In genomic region chr2:168154090-168154881, GRCm38 (mm10) we compare ENCODE assay signal across 8 mouse cellular contexts. TPM values are rescaled to one million over a fixed set of nuclear protein-coding genes. Genes with fewer than 3 reads are reported as not detected.
DNase-seq lines count a peak whose midpoint lies in the region; ATAC-seq and TF ChIP-seq lines count a peak whose summit lies in the region.

No protein-coding gene starts in this region.

- peak overlapping the region; percentile 68; the same call in 1 of the 2 replicates for H3K9ac ChIP-seq in ES-E14 (ENCODE audit: insufficient read depth, low read depth, low read length, poor library complexity, severe bottlenecking)
- H3K9ac ChIP-seq in forebrain, postnatal 0 days: no peak overlapping the region
- H3K9ac ChIP-seq in lung, embryonic 15.5 days: no peak overlapping the region

- TF ChIP-seq CTCF in forebrain, postnatal 0 days (IDR thresholded peaks at IDR 0.05; ENCODE audit: low read depth): peak; percentile 61

- 21% methylated on average over 14 of the region's 14 CpGs for WGBS in forebrain, postnatal 0 days
- 18% methylated on average over 14 of the region's 14 CpGs for WGBS in lung, embryonic 15.5 days

- peak; percentile 100 for DNase-seq in ES-E14 (ENCODE audit: low read depth, low spot score)
- DNase-seq in c-Kit-positive CD71-positive TER-119-positive erythroid progenitor cells, embryonic 14.5 days (ENCODE audit: low spot score): peak; percentile 94
- peak; percentile 79 for DNase-seq in forebrain, postnatal 0 days
- DNase-seq in heart, postnatal 4 days: peak; percentile 91
- peak; percentile 55 to 61 for DNase-seq in layer of hippocampus, adult 8-10 months (ENCODE audit: low spot score in 2 of 2)
- DNase-seq in ovary, adult 18-20 months (ENCODE audit: low spot score): peak; percentile 84
- peak; percentile 98 for DNase-seq in thymus, postnatal 0 days (ENCODE audit: low spot score)

- no peaks in the 10 kb centered on the region for H3K36me3 ChIP-seq in ES-E14 (ENCODE audit: control insufficient read depth, insufficient read depth, low read length, poor library complexity, severe bottlenecking)
- no peaks in the 10 kb centered on the region for H3K36me3 ChIP-seq in forebrain, postnatal 0 days (ENCODE audit: insufficient read depth)
- H3K36me3 ChIP-seq in lung, embryonic 15.5 days: no peaks in the 10 kb centered on the region

- ATAC-seq in forebrain, postnatal 0 days: peak; percentile 92
- peak; percentile 94 for ATAC-seq in lung, embryonic 15.5 days (ENCODE audit: borderline replicate concordance, extremely low read depth, low FRiP score, low TSS enrichment)

- H3K27ac ChIP-seq in ES-E14 (ENCODE audit: insufficient read depth, low read depth, low read length, poor library complexity, severe bottlenecking): no peak overlapping the region; the same call in 1 of the 2 replicates
- 0 out of 2 replicates have a peak overlapping the region, but pooled peaks have one; percentile 30 for H3K27ac ChIP-seq in forebrain, postnatal 0 days (ENCODE audit: low read depth, low read length)
- peak overlapping the region; percentile 72 for H3K27ac ChIP-seq in lung, embryonic 15.5 days

- in situ Hi-C loops in ES-E14 (cut with MboI; ENCODE audit: low sequenced_read_pairs in 2 of 2, unreplicated experiment in 2 of 2): no loop called here

- no peaks in the 10 kb centered on the region for H3K9me3 ChIP-seq in ES-E14 (ENCODE audit: control insufficient read depth, insufficient read depth, low read depth, low read length)
- no peaks in the 10 kb centered on the region for H3K9me3 ChIP-seq in forebrain, postnatal 0 days (ENCODE audit: low read length)
- H3K9me3 ChIP-seq in lung, embryonic 15.5 days: no peaks in the 10 kb centered on the region

- no peaks in the 10 kb centered on the region for H3K27me3 ChIP-seq in forebrain, postnatal 0 days (ENCODE audit: insufficient read depth, low read length)
- no peaks in the 10 kb centered on the region for H3K27me3 ChIP-seq in lung, embryonic 15.5 days

- H3K4me1 ChIP-seq in ES-E14 (ENCODE audit: control insufficient read depth in 2 of 2, insufficient read depth in 2 of 2, low read length in 2 of 2, poor library complexity in 1 of 2): peaks cover 9 to 39% of the 10 kb centered on the region in 2 experiments; a peak in 3 of 4 replicates
- H3K4me1 ChIP-seq in forebrain, postnatal 0 days (ENCODE audit: insufficient read depth): no peaks in the 10 kb centered on the region
- peaks cover 28% of the 10 kb centered on the region for H3K4me1 ChIP-seq in lung, embryonic 15.5 days

- no peak overlapping the region for H3K4me2 ChIP-seq in forebrain, postnatal 0 days (ENCODE audit: low read depth)
- H3K4me2 ChIP-seq in lung, embryonic 15.5 days: peak overlapping the region; percentile 43

- peak overlapping the region; percentile 35 to 58; a peak in 3 of 4 replicates for H3K4me3 ChIP-seq in ES-E14 (ENCODE audit: insufficient read depth in 1 of 2, low read depth in 1 of 2, low read length in 2 of 2, poor library complexity in 1 of 2, severe bottlenecking in 1 of 2)
- H3K4me3 ChIP-seq in forebrain, postnatal 0 days (ENCODE audit: low read depth, low read length): no peak overlapping the region
- H3K4me3 ChIP-seq in lung, embryonic 15.5 days: no peak overlapping the region

TF ChIP-seq in ES-E14, 5 proteins besides CTCF, POLR2A, EP300 and RAD21:
- TF ChIP-seq HCFC1 (IDR thresholded peaks at IDR 0.05; ENCODE audit: borderline replicate concordance, insufficient read depth, low read length) (peak; percentile 74), CHD2 (IDR thresholded peaks at IDR 0.05; ENCODE audit: low read depth, low read length) (no peak)

RNA-seq across cellular contexts. Expression of gene Adnp, which starts 52.6 kb away (rescaled TPM):
- total RNA-seq in ES-E14 (2012; rRNA removed): 13.2 and 15.9 TPM in 2 replicates
- total RNA-seq in forebrain, postnatal 0 days (2014; rRNA removed): 22.0 and 41.8 TPM in 2 replicates
- 9.2 and 15.4 TPM in 2 replicates for polyA plus RNA-seq in forebrain, postnatal 0 days (2015; fragmentation: Nextera tagmentation; extraction: Ambion mirVana)
- total RNA-seq in heart, postnatal 4 days (2021): 10 to 100 TPM; 69.1 to 70.2 TPM
- 10 to 100 TPM; 69.9 to 88.6 (median 84.4) TPM for total RNA-seq in layer of hippocampus, adult 8-10 months (2022)
- 9.3 and 10.0 TPM in 2 replicates for polyA plus RNA-seq in lung, embryonic 15.5 days (2015; fragmentation: Nextera tagmentation; extraction: Ambion mirVana)
- polyA plus RNA-seq in thymus, postnatal 0 days (2015; fragmentation: Nextera tagmentation; extraction: Ambion mirVana): 4.8 and 7.9 TPM in 2 replicates

Comparison
In these comparisons a context has a peak if more than half of its experiments do, and no peak if none do; other contexts are left out.
1. H3K4me3 ChIP-seq: peak in ES-E14 (2 of 2); none in forebrain, postnatal 0 days (single experiment) and lung, embryonic 15.5 days (single experiment).
2. Peak in every context shown above with its lines, with median percentiles within 50 percentile points of each other: DNase-seq.